Mouse (Mus musculus): Measurements from ENCODE around the gene S100pbp.
A peak's percentile ranks its signal among the peaks of the same experiment; 100 is the strongest.

S100pbp gene

GRCm38 (mm10) chr4:129128582-129129338, 60.8 kb downstream of the S100pbp start:
- DNase-seq (ENCODE audit: low spot score): peak; percentile 64

GRCm38 (mm10) chr4:129125736-129126451, 63.6 kb downstream of the S100pbp start:
- DNase-seq (ENCODE audit: low spot score): peak; percentile 73

- peak; percentile 78 for DNase-seq (ENCODE audit: low spot score)
These were observed 64.8 kb downstream of the S100pbp start for GRCm38 (mm10) chr4:129124652-129125146.

- no peak for DNase-seq (ENCODE audit: low spot score)
These were observed 66.8 kb downstream of the S100pbp start for GRCm38 (mm10) chr4:129122719-129123118.

GRCm38 (mm10) chr4:129122107-129122506, 67.4 kb downstream of the S100pbp start:
- DNase-seq (ENCODE audit: low spot score): no peak

GRCm38 (mm10) chr4:129121569-129122086, 67.9 kb downstream of the S100pbp start, which contains the start of gene Hpca:
Gene Hpca, minus strand, starts transcription at chr4:129122036.
- peak; percentile 20 for DNase-seq (ENCODE audit: low spot score)

GRCm38 (mm10) chr4:129120520-129121445, 68.7 kb downstream of the S100pbp start:
- peak; percentile 63 for DNase-seq (ENCODE audit: low spot score)

- no peak for DNase-seq (ENCODE audit: low spot score)
These were observed 69.8 kb downstream of the S100pbp start for GRCm38 (mm10) chr4:129119708-129120107.

GRCm38 (mm10) chr4:129117720-129118510, 71.6 kb downstream of the S100pbp start:
- DNase-seq (ENCODE audit: low spot score): no peak

- DNase-seq (ENCODE audit: low spot score): no peak
These were observed 72.8 kb downstream of the S100pbp start for GRCm38 (mm10) chr4:129116703-129117102.

GRCm38 (mm10) chr4:129113083-129113988, 76.2 kb downstream of the S100pbp start:
- peak; percentile 76 for DNase-seq (ENCODE audit: low spot score)

GRCm38 (mm10) chr4:129112231-129112630, 77.3 kb downstream of the S100pbp start:
- no peak for DNase-seq (ENCODE audit: low spot score)

- DNase-seq (ENCODE audit: low spot score): peak; percentile 31
These were observed 78.2 kb downstream of the S100pbp start for GRCm38 (mm10) chr4:129111350-129111749.

- no peak for DNase-seq (ENCODE audit: low spot score)
These were observed 78.7 kb downstream of the S100pbp start for GRCm38 (mm10) chr4:129110804-129111203.

GRCm38 (mm10) chr4:129108624-129109023, 80.9 kb downstream of the S100pbp start:
- no peak for DNase-seq (ENCODE audit: low spot score)

- DNase-seq (ENCODE audit: low spot score): no peak
These were observed 82.1 kb downstream of the S100pbp start for GRCm38 (mm10) chr4:129107348-129107899.

GRCm38 (mm10) chr4:129106073-129106472, 83.5 kb downstream of the S100pbp start:
- DNase-seq (ENCODE audit: low spot score): no peak

GRCm38 (mm10) chr4:129105356-129105755, 84.2 kb downstream of the S100pbp start, which contains the start of gene Tmem54:
Gene Tmem54, plus strand, starts transcription at chr4:129105548.
- DNase-seq (ENCODE audit: low spot score): no peak

- DNase-seq (ENCODE audit: low spot score): no peak
These were observed 87.2 kb downstream of the S100pbp start for GRCm38 (mm10) chr4:129102133-129102829.

All from MN1 (cell line).